Mouse (Mus musculus) forelimb bud, embryonic 11.5 days (tissue): ENCODE measurements around the gene Dpf1.

Source experiments
- DNase-seq: peaks from one replicate; pipeline ENCODE4 v3.0.0-alpha.2; 2012; ENCODE audit warnings: low read depth, low spot score

Gene Dpf1

GRCm38 (mm10) chr7:29340838-29341237 is 37.1 kb downstream of the Dpf1 start:
- no peak for DNase-seq

GRCm38 (mm10) chr7:29341722-29342121 is 38.0 kb downstream of the Dpf1 start:
- no peak for DNase-seq

GRCm38 (mm10) chr7:29342489-29343092 is 38.8 kb downstream of the Dpf1 start:
- no peak for DNase-seq

- DNase-seq: no peak
These were observed 40.0 kb downstream of the Dpf1 start for GRCm38 (mm10) chr7:29343746-29344145.

GRCm38 (mm10) chr7:29345534-29345933 is 41.8 kb downstream of the Dpf1 start:
- DNase-seq: no peak

- DNase-seq: no peak
These were observed 42.5 kb downstream of the Dpf1 start for GRCm38 (mm10) chr7:29346212-29346611.

- no peak for DNase-seq
These were observed 46.7 kb downstream of the Dpf1 start for GRCm38 (mm10) chr7:29350489-29350888.

GRCm38 (mm10) chr7:29352246-29352645 is 48.5 kb downstream of the Dpf1 start:
- no peak for DNase-seq

- no peak for DNase-seq
These were observed 50.4 kb downstream of the Dpf1 start for GRCm38 (mm10) chr7:29354161-29354560.

GRCm38 (mm10) chr7:29355406-29355805 is 51.7 kb downstream of the Dpf1 start:
- no peak for DNase-seq

GRCm38 (mm10) chr7:29361497-29361896 is 57.7 kb downstream of the Dpf1 start:
- no peak for DNase-seq

GRCm38 (mm10) chr7:29364052-29364451 is 60.3 kb downstream of the Dpf1 start:
- DNase-seq: peak; percentile 38

- no peak for DNase-seq
These were observed 63.6 kb downstream of the Dpf1 start for GRCm38 (mm10) chr7:29367166-29368003.
